Mouse (Mus musculus) splenic B cell, adult 2 months (primary cell): ENCODE results near the gene Med19.

Experiments used
- DNase-seq: peaks from one replicate; pipeline ENCODE4 v3.0.0-alpha.2; 2011; ENCODE audit warnings: low read depth, low spot score
- H3K27me3 ChIP-seq: 2 replicates; pipeline ENCODE4 v1.6.1; 2012; ENCODE audit warnings: mild to moderate bottlenecking, low read length, moderate library complexity, mixed read lengths; ENCODE audit not compliant: control insufficient read depth, poor library complexity, insufficient read depth, severe bottlenecking
- H3K36me3 ChIP-seq: 2 replicates; pipeline ENCODE4 v1.6.1; 2012; ENCODE audit warnings: mild to moderate bottlenecking, low read length, moderate library complexity, mixed read lengths; ENCODE audit not compliant: control insufficient read depth, poor library complexity, insufficient read depth, severe bottlenecking

Gene Med19

DNA sequence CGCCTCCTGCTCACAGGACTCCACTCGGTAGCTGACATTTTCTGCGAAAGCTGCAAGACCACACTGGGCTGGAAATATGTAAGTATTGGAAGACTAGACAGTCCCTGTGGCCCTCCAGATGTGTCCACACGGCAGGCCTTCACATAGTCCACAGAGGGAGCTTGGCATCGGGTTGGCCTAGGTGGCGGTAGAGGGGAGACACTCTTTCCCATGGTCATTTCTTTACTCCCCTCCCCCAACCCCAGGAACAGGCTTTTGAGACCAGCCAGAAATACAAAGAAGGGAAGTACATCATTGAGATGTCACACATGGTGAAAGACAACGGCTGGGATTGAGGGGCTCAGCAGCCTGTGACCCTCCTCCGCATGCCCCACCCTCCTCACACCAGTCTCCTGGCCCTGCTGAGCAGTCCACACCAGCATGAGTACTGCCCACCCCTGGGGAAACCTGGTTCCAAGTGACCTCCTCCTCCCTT lies 59.3 kb downstream of the Med19 start:
- no peak for DNase-seq

More for the DNA sequence above, 59.3 kb downstream of the Med19 start:
- no peaks in the 10 kb centered on the region for H3K36me3 ChIP-seq
- H3K27me3 ChIP-seq = no peaks in the 10 kb centered on the region; the same call in 1 of the 2 replicates
